Mouse (Mus musculus): Measurements from ENCODE around the gene Vdr.

Vdr gene

GRCm38 (mm10) chr15:97844037-97845034 is 66.1 kb downstream of the Vdr start, which contains the start of gene Hdac7:
Gene Hdac7, minus strand, starts transcription at chr15:97844502.
- peak; percentile 52 for DNase-seq

DNA sequence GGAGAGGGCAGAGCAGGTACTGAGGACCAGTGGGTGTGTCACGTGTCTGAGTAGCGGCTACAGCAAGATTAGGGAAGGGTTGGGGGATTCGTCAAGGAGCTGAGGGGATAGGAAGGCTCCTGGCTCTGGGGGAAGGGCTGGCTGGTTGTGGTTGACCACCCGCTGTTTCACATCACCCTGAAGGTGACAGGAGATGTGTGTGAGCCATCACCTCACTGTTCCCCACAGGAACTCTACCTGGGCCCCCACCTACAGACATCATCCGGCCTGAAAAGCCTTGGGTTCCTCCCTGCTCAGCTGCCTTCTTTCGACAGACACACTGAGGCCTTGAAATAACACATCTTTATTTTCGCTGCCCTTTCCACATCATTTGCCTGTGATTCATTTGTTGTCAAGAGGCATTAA is 67.2 kb downstream of the Vdr start:
- DNase-seq: no peak

DNA sequence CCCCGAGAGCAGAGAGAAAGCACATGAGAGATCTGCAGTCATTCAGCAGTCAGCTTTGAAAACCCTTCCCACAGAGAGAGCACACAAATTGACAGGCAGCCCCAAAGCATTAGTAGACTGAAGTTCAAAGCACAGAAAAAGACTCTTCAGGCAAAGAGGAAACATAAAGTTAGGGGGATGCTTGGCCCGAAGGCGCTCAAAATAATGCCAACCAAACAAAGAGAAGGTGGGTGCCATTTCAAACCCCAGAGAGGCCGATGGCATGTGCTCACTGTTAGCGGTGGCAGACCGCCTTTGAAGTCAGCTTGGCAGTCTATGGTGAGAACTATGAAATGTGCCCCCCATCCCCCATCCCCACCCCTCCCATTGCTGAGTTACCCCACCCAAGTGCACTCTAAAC is 68.4 kb downstream of the Vdr start:
- DNase-seq: no peak

DNA sequence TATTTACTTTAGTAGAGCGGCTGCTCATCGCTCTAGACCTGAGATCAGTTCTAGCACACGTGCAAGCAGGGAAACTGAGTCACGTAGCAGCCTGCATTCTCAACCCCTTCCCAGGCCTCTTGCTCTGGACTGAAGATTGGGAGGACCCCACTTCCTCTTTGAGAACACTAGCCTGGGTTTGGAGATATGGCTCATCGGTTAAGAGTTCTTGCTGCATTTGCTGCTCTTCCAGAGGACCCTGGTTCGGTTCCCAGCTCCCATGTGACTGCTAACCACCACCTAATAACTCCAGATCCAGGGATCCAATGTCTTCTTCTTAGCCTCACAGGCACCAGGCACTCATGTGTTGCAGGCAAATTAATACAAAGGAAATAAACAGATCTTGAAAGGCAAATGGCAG is 69.0 kb downstream of the Vdr start:
- no peak for DNase-seq

DNA sequence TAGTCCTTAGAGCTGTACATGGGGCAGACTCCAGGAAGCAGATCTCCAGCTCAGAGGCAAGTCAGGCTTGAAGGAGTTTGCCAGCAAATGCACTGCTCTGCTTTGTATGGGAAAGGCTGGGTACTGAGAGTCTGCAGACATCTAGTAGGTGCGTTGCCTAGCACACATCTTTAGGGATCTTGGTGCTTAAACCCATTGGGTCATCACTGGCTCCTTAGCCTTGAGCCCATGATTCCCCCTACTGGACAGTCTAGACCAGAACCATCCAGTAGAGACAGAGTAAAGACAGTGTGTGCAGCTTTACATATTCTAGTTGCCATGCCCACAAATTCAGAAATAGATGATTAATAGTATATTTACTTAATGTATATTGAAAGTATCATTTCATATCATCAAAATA is 69.6 kb downstream of the Vdr start:
- no peak for DNase-seq

DNA sequence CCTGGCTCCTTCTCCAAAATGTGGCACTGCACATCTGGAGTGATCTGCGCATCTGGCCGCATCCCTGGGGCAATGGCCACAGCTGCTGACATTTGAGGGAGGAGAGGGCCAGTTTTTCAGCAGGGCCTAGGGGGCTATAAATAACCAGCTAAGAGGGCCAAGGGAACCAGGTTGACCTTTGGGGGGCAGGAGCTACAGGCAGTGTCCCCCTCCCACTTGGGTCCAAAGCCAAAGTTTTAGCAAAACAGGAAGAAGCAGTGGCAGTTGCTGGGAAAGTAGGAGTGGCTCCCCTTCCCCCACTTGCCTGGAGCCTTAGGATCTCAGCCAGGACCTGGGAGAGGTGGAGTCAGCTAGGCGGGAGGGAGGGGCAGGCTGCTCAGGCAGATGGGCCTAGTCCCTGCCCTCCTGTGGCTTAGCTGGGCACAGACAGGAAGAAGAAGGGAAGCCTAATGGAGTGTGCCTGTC is 70.4 kb downstream of the Vdr start:
- DNase-seq: peak; percentile 95

DNA sequence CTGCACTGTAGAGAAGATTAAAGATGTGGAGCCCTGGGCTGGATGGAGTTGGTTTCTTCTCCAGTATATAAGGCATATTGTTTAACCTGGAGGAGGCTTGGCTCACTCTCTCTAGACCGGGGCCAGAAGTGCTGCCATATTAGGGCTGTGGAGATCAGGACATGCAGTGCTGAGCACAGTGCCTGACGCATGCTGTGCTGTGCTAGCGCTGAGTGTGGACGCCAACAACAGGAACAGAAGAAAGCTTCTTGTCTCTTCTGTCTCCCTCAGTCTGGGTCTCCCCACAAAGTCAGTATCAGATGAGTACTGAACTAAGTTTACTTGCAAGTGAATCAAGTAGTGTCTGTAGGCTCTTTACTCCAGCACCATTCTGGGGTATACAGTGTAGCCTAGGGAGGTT is 71.0 kb downstream of the Vdr start:
- DNase-seq: no peak

DNA sequence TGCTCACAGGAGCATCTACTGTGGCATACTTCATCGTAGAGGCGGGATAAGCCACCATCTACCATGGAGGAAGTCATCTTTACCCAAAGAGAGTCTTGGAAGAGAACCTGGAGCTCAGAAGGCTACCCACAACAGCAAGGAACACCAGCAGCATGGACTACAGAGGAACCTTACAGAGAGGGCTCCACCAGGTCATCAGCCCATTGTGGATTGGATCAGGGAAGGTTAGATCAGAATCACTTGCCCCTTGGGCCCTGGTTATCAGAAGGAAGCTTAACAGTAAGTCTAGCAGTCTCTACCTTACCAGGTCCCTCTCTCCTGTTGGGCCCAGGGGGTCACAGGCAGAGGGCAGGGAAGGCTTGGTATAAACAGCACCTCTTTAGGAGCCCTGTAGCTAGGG is 71.4 kb downstream of the Vdr start:
- DNase-seq: no peak

DNA sequence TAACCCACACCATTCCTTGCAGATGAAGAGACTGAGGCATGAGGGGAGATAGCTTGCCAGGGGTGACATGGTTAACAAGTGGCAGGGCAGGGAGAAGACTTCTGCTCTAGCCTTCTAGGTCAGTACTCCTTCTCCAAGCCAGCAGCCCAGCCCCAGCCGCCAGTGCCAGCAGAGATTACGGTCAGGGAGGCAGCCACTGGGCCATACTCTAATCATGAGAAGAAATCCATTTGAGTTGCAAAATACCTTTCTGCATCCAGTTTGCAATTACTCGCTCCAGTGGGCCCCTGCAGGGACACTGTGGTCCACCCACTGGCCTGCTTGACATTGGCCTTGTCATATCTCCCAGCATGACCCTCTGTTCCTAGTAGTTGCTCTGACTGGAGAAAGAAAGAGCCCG is 72.0 kb downstream of the Vdr start:
- DNase-seq: no peak

- peak; percentile 84 for DNase-seq
Measured at GRCm38 (mm10) chr15:97837491-97838061, 72.9 kb downstream of the Vdr start.

- no peak for DNase-seq
Measured at GRCm38 (mm10) chr15:97836894-97837247, 73.6 kb downstream of the Vdr start.

DNA sequence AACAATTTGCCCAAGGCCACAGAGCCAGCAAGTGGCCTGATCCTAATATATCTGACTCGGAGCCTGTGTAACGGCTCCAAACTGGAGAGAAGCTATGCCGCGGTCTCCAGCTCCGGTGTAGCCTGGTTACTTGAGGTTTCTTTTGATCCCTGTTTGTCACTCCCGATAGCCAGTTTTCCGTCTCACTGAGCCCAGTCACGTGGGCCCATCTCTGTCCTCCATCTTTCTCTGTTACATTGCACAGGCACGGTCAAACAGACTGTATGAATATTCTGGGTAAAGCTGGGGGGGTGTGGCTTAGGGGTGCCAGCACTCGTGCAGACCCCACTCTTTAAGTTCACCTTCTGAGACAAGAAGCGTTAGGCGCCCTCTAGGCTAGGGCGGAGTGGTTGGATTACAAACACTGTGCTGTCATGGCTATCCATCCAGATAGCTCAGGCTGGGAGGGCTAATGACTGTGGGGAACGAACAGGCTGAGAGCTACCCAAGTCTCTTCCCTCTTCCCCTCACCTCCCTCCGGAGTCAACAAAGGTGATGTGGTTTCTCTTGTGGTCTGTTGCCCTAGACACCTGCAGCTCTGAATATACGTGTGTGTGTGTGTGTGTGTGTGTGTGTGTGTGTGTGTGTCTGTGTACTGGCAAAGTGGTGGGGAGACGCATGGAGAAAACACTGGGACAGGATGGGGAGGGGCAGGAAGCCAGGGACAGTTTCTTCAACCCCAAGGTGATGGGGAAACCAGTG is 74.1 kb downstream of the Vdr start:
- no peak for DNase-seq

- DNase-seq: no peak
Measured at GRCm38 (mm10) chr15:97832764-97833479, 77.5 kb downstream of the Vdr start.

DNA sequence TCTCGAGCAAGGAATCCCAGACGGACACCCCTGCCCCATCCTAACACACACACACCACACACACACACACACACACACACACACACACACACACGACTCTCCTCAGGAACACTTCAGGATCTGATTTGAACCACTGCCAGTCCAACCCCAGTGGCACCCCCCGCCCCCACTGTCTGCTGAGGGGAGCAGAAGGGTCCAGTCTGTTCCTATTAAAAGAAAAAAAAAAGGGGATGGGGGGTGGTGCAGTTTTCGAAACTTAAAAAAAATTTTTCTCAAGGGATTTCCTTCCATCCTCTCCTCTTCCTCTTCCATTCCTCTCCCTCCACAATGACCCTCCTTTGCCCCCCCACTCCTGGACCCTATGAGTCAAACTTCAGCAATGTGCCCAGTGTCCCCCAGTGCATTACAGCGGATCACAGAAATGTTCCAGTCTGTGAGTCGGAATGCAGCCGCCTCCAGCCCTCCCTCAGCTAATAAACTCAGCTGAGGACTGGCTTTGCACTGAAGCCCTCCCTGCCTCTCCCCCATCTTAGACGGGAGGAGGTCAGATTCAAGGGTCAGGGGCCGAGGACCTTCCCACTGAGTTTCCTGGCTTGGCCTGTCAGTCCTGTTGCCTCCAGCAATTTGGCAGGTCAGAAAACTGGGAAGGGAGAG is 78.3 kb downstream of the Vdr start:
- DNase-seq: peak; percentile 89

- DNase-seq: peak; percentile 83
Measured at GRCm38 (mm10) chr15:97831242-97831986, 79.0 kb downstream of the Vdr start.

DNA sequence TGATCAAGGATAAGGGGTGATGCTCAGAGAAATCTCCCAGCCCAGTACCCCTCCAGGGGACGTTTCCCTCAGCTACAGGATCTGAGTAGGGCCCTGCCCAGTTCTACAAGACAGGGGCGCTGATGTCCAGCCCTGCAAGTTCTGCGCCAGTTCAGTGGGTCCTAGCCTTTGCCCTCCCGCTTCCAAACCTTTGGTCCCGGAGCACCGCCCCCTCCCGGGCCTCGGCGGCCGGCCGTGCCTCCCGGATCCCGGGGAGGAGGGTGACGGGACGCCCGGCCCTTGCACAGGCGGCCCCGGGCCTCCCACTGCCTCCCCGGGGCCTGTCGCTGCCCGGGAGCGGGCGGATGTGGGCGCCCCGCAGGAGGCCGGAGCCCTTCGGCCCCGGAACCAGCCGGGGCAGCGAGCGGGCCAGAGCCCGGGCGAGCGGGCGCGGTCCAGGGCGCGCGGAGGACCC is 79.6 kb downstream of the Vdr start:
- DNase-seq: peak; percentile 63

DNA sequence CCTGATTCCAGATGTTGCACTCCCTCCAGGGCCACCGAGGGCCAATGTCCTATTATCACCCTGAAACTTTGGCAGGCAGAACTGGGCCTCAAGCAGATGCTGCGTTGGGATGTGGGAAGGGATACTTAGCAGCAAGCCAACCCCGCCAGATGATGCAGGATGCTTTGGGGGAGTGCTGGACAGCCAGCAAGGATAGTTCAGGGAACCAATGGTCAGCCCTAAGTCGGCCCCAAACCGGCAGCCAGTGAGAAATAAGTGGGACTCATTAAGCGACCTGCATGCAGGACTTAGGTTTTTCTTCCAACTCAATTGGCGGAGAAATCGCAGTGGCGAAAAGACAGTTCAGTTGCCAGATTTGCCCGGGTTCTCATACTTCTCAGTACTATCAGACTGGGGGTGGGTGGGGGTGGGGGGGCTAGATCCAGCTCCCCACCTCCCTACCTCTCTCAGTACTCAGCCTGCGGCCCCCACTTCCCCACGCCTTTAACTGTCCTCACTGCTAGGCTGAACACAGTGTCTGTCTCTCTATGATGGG is 80.1 kb downstream of the Vdr start:
- DNase-seq: peak; percentile 51

GRCm38 (mm10) chr15:97829432-97829831 is 81.0 kb downstream of the Vdr start:
- no peak for DNase-seq

GRCm38 (mm10) chr15:97828901-97829338 is 81.5 kb downstream of the Vdr start:
- peak; percentile 83 for DNase-seq

DNA sequence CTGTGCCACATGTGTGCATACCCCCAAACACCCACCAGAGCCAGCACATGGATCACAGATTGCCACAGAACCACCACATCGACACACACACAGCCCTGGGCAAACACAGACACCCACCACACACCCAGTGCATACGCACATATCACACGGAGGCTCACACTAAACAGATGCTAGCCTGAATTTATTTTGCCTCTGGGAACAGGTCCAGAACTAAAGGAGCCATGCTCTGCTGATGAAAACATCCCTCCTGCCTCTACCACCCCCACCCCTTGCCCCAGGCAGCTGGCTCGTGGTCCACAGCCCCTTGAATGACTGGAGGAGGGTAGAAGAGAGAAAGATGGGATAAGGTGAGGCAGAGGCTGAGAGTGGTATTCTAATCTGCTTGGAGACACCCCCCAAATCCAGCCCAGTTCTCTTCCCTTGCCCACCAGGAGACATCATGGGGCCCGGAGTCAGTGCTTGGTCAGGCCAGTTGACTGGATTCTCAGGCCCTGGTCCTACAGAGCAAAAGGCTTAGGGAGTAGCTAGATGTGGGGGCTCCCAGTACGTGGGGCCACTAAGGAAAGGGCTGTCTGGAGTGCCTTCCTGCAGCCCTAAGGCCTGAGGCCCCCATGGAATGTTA is 82.1 kb downstream of the Vdr start:
- DNase-seq: no peak

GRCm38 (mm10) chr15:97827401-97827800 is 83.0 kb downstream of the Vdr start:
- DNase-seq: no peak

All from lung, postnatal 10 days (tissue).